Mouse (Mus musculus) adrenal gland, adult 18-20 months (tissue): Measurements from ENCODE around the gene Gjc3. TPM values are rescaled to one million over a fixed set of nuclear protein-coding genes. Genes with fewer than 3 reads are reported as not detected.
"Not testable (repeated sequence)": the region's sequence is repeated elsewhere in the genome, so short reads cannot be mapped to it uniquely, and the experiment has no call there.

Source experiments
- DNase-seq, 2 experiments: peaks; one replicate each; pipeline ENCODE4 v3.0.0; 2021 to 2022; ENCODE audit warnings: low spot score in 2 of 2
- long read RNA-seq, 2 experiments: library from polyadenylated mRNA; stranded (forward); transcript quantifications; one replicate each; pipeline ENCODE4 v2.0.0; 2021
- total RNA-seq, 2 experiments: library from RNA; stranded (reverse); gene quantifications; 1 replicate in 1 of 2; 2 replicates in 1 of 2; pipeline ENCODE4 v1.2.3; 2021

Gjc3 gene
- total RNA-seq, result under 1 TPM in 1 of 2 experiments, not detected in 1; 0.19 TPM
- long read RNA-seq, experiment 1, result 0 reads
- long read RNA-seq, experiment 2, result 0 reads

GRCm38 (mm10) chr5:137962945-137963344 is at the start of gene Gjc3:
Gene Gjc3 (minus strand): TSS chr5:137963098.
- no peak for DNase-seq

- no peak for DNase-seq
Observed at GRCm38 (mm10) chr5:138012382-138012781, 49.5 kb upstream of the Gjc3 start.

GRCm38 (mm10) chr5:138009437-138009836 is 46.5 kb upstream of the Gjc3 start:
- DNase-seq, result no peak

GRCm38 (mm10) chr5:137986351-137986750 is 23.5 kb upstream of the Gjc3 start:
- no peak for DNase-seq

- DNase-seq, result no peak
Observed at GRCm38 (mm10) chr5:137981300-137981699, 18.4 kb upstream of the Gjc3 start, which contains the start of gene Azgp1. Gene Azgp1 (plus strand): TSS chr5:137981520.

GRCm38 (mm10) chr5:137979081-137979480 is 16.2 kb upstream of the Gjc3 start:
- DNase-seq, result no peak

- DNase-seq, result no peak
Observed at GRCm38 (mm10) chr5:137977291-137977690, 14.4 kb upstream of the Gjc3 start.

- no peak for DNase-seq
Observed at GRCm38 (mm10) chr5:137975434-137975833, 12.5 kb upstream of the Gjc3 start.

- no peak for DNase-seq
Observed at GRCm38 (mm10) chr5:137974724-137975123, 11.8 kb upstream of the Gjc3 start.

GRCm38 (mm10) chr5:137973738-137974137 is 10.8 kb upstream of the Gjc3 start:
- DNase-seq, result no peak

GRCm38 (mm10) chr5:137973161-137973560 is 10.3 kb upstream of the Gjc3 start:
- no peak for DNase-seq

GRCm38 (mm10) chr5:137966492-137966891 is 3.6 kb upstream of the Gjc3 start:
- no peak for DNase-seq

GRCm38 (mm10) chr5:137956404-137956803 is 6.5 kb downstream of the Gjc3 start:
- DNase-seq, result no peak

- DNase-seq, result peak; percentile 9 to 21
Observed at GRCm38 (mm10) chr5:137951218-137951617, 11.7 kb downstream of the Gjc3 start.

GRCm38 (mm10) chr5:137947303-137947702 is 15.6 kb downstream of the Gjc3 start:
- no peak for DNase-seq

- DNase-seq, result no peak
Observed at GRCm38 (mm10) chr5:137943133-137943532, 19.8 kb downstream of the Gjc3 start.

GRCm38 (mm10) chr5:137940948-137941347 is 21.9 kb downstream of the Gjc3 start:
- no peak for DNase-seq

- no peak for DNase-seq
Observed at GRCm38 (mm10) chr5:137937238-137937637, 25.7 kb downstream of the Gjc3 start.

GRCm38 (mm10) chr5:137936486-137936885 is 26.4 kb downstream of the Gjc3 start:
- DNase-seq, result no peak

GRCm38 (mm10) chr5:137933934-137934333 is 29.0 kb downstream of the Gjc3 start:
- not testable (repeated sequence) for DNase-seq

- no peak for DNase-seq
Observed at GRCm38 (mm10) chr5:137928439-137928838, 34.5 kb downstream of the Gjc3 start.

GRCm38 (mm10) chr5:137922171-137922570 is 40.7 kb downstream of the Gjc3 start:
- no peak for DNase-seq

GRCm38 (mm10) chr5:137921532-137921931 is 41.4 kb downstream of the Gjc3 start, which contains the start of gene Cyp3a13:
Gene Cyp3a13 (minus strand): TSS chr5:137921619.
- DNase-seq, result no peak

GRCm38 (mm10) chr5:137915550-137915949 is 47.3 kb downstream of the Gjc3 start:
- no peak for DNase-seq
